Mouse (Mus musculus): ENCODE data around the gene Hist1h2aa. TPM values are rescaled to one million over a fixed set of nuclear protein-coding genes. Genes with fewer than 3 reads are reported as not detected.
A peak's percentile ranks its signal among the peaks of the same experiment; 100 is the strongest.

Hist1h2aa gene
- polyA plus RNA-seq, 1 experiment from 2014 or later, result not detected

DNA sequence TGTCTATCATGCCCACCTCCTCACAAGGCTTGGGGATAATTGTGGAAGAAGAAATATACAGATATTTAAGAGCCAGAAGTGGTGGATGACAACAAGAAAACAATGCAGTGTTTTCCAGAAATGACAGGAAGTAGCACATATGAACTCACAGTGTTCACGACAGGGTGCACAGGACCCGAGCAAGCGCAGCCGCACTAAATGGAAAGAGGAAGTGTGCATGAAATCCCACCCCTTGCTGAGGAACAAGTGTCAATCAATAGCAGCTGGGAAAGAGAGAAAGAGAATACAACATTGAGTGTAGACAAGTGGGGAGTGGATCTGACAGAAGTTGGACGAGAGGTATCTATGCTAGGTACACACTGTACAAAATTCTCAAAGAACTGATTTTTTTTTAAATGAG lies 22.9 kb upstream of the Hist1h2aa start:
- no peak overlapping the region for H3K4me3 ChIP-seq (ENCODE audit: low read depth, low read length)
- no peaks in the 10 kb centered on the region for H3K4me1 ChIP-seq (ENCODE audit: control insufficient read depth, insufficient read depth, low read length)
- no peak overlapping the region for H3K4me2 ChIP-seq (ENCODE audit: low read length)
- H3K27me3 ChIP-seq (replicated peaks; ENCODE audit: control insufficient read depth, insufficient read depth, low read length), result no peaks in the 10 kb centered on the region
- ATAC-seq (no peak), DNase-seq (ENCODE audit: low spot score) (no peak)
- no peaks in the 10 kb centered on the region for H3K36me3 ChIP-seq (ENCODE audit: control insufficient read depth, insufficient read depth, low read length)
- no peak overlapping the region for H3K27ac ChIP-seq (ENCODE audit: low read depth, low read length)
- H3K9me3 ChIP-seq (replicated peaks; ENCODE audit: control insufficient read depth, low read length), result no peaks in the 10 kb centered on the region
- H3K9ac ChIP-seq (ENCODE audit: low read length), result no peak overlapping the region
- 92% methylated on average over 5 of the region's 5 CpGs for WGBS

DNA sequence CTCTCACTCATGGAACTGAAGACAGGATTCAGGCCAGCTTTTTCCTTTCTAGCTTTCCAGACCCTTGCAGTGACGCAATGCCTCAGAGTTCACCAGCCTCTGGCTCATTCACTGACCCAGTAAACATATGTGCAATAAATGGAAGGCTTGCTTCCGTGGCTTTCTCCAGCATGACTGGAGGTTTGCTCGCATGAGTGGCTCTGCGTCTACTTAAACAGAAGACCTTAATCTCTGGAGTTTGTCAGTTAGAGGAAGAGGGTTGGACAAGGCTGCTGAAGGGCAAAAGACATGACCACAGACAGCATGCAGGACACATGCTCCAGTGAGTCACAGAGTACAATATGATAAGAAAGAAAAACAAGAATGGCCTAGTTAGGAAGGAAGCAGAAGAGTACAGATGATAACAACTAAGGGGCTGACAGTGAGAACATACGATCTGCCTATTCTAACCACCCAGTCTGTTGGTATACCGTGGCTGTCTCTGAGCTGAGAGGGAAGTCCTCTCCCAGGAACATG lies 20.4 kb upstream of the Hist1h2aa start:
- H3K4me2 ChIP-seq (ENCODE audit: low read length), result no peak overlapping the region
- ATAC-seq (no peak), DNase-seq (ENCODE audit: low spot score) (no peak)
- H3K4me1 ChIP-seq (ENCODE audit: control insufficient read depth, insufficient read depth, low read length), result no peaks in the 10 kb centered on the region
- WGBS, result 59% methylated on average over 6 of the region's 6 CpGs
- no peaks in the 10 kb centered on the region for H3K27me3 ChIP-seq (replicated peaks; ENCODE audit: control insufficient read depth, insufficient read depth, low read length)
- no peaks in the 10 kb centered on the region for H3K9me3 ChIP-seq (replicated peaks; ENCODE audit: control insufficient read depth, low read length)
- H3K9ac ChIP-seq (ENCODE audit: low read length), result no peak overlapping the region
- H3K27ac ChIP-seq (ENCODE audit: low read depth, low read length), result no peak overlapping the region
- H3K36me3 ChIP-seq (ENCODE audit: control insufficient read depth, insufficient read depth, low read length), result no peaks in the 10 kb centered on the region
- no peak overlapping the region for H3K4me3 ChIP-seq (ENCODE audit: low read depth, low read length)

DNA sequence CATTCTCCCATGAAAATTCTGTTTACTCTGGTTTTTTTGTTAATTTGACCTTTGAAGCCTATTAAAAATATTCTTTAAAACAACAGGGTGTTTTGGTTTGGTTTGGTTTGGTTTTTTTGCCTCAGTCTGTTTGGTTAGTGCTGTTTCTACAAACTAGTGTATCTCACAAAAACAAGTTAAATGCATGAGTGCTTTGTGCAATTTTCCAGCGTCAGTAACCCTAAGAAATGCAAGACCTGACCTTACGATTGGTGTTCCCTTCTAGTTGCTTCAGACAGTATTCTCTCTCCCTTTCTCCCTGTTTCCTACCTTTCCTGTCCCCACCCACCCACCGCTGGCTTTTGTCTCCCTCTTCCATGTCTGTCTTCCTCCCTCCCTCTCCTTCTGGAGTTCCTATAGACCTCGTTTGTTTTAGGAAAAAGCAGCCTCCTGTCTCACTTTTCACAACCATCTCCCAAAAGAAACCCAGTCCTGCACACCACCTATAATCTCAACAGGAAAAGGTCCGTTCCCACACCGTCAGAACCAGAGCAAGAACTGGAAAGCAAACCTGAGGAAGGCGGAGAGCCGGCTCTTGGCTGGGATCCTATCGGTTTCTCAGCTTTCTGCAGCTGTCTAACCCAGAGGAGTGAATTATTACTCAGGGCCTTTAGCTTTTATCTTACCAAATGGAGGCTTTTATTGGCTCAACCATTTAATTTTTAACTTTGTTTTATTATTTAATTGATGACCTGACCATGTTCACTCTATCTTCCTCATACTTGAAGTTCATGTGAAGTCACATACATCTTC lies 19.7 kb upstream of the Hist1h2aa start, which contains the start of gene Slc17a4:
Gene Slc17a4, minus strand, starts transcription at position 634 of the 792 bp plus-strand sequence.
- Histone ChIP-seq H3K36me3 (ENCODE audit: control insufficient read depth, insufficient read depth, low read length) (no peaks in the 10 kb centered on the region), H3K27me3 (replicated peaks; ENCODE audit: control insufficient read depth, insufficient read depth, low read length) (no peaks in the 10 kb centered on the region), H3K9ac (ENCODE audit: low read length) (no peak within 1 kb of the TSS), H3K4me3 (ENCODE audit: low read depth, low read length) (no peak within 1 kb of the TSS), H3K4me2 (ENCODE audit: low read length) (no peak within 1 kb of the TSS), H3K9me3 (replicated peaks; ENCODE audit: control insufficient read depth, low read length) (no peaks in the 10 kb centered on the region), H3K4me1 (ENCODE audit: control insufficient read depth, insufficient read depth, low read length) (no peaks in the 10 kb centered on the region), H3K27ac (ENCODE audit: low read depth, low read length) (no peak within 1 kb of the TSS)
- 74% methylated on average over 9 of the region's 9 CpGs for WGBS
- DNase-seq (ENCODE audit: low spot score) (no peak), ATAC-seq (no peak)

DNA sequence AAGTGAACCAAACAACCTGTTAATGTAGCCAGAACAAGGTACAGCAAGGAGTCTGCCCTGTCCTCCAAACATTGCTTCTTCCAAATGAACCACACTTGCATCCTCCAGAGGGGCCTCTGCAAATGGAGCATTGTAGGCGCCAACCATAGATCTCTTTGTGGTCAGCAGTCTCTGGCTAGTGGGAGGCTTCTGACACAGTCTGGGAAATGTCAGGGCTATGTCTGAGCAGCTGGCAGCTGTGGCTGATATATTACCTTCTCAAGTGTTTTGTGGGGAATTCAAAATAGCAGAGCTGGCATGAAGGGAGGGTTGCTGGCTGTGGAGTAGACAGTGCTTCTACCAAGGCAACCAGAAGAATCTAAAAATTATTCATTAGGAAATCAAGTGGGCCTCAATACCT lies 18.1 kb upstream of the Hist1h2aa start:
- ATAC-seq, result no peak
- H3K4me2 ChIP-seq (ENCODE audit: low read length), result no peak overlapping the region
- H3K9me3 ChIP-seq (replicated peaks; ENCODE audit: control insufficient read depth, low read length), result no peaks in the 10 kb centered on the region
- DNase-seq (ENCODE audit: low spot score), result no peak
- 92% methylated on average over 1 of the region's 1 CpGs for WGBS
- no peaks in the 10 kb centered on the region for H3K4me1 ChIP-seq (ENCODE audit: control insufficient read depth, insufficient read depth, low read length)
- H3K27ac ChIP-seq (ENCODE audit: low read depth, low read length), result no peak overlapping the region
- no peak overlapping the region for H3K4me3 ChIP-seq (ENCODE audit: low read depth, low read length)
- no peak overlapping the region for H3K9ac ChIP-seq (ENCODE audit: low read length)
- H3K36me3 ChIP-seq (ENCODE audit: control insufficient read depth, insufficient read depth, low read length), result no peaks in the 10 kb centered on the region
- no peaks in the 10 kb centered on the region for H3K27me3 ChIP-seq (replicated peaks; ENCODE audit: control insufficient read depth, insufficient read depth, low read length)

DNA sequence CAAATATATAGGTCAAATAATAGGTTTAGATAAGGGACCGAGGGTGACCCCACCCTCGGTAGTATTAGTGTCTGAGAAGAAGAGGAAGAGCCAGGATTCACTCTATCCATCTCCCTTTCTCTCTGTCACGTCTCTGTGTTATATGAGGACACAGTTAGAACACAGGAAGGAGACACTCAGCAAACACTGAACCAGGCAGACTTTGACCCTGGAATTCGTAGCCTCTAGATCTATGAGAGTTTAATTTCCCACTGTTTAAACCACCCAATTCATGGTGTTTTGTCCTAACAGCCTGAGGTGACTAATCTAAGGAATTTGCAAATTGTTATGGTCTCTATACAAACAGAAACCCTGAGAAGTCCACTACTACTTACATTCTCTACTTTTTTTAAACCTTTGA lies 16.6 kb upstream of the Hist1h2aa start:
- Histone ChIP-seq H3K27ac (ENCODE audit: low read depth, low read length) (no peak overlapping the region), H3K36me3 (ENCODE audit: control insufficient read depth, insufficient read depth, low read length) (no peaks in the 10 kb centered on the region), H3K4me1 (ENCODE audit: control insufficient read depth, insufficient read depth, low read length) (no peaks in the 10 kb centered on the region), H3K9ac (ENCODE audit: low read length) (no peak overlapping the region), H3K4me3 (ENCODE audit: low read depth, low read length) (no peak overlapping the region), H3K27me3 (replicated peaks; ENCODE audit: control insufficient read depth, insufficient read depth, low read length) (no peaks in the 10 kb centered on the region), H3K4me2 (ENCODE audit: low read length) (no peak overlapping the region), H3K9me3 (replicated peaks; ENCODE audit: control insufficient read depth, low read length) (no peaks in the 10 kb centered on the region)
- ATAC-seq (no peak), DNase-seq (ENCODE audit: low spot score) (no peak)
- 90% methylated on average over 4 of the region's 4 CpGs for WGBS

DNA sequence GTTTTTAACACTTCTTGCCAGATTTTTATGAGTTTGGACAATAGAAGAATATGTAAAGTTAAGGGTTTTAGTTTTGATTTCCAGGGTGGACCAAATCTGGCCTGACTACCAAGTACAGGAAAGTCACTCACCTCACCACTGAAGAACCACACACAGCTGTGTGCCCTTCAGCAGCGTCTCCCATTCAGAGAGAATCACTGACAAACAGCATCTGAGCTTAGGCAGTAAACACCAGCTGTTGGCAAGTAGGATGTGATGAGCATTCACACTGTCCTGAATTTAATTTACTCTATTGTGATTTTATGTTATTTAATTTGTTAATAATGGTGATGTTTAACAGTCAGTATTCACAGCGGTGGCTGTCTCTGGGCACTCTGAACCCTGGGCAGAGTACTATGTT lies 8.5 kb upstream of the Hist1h2aa start:
- peak; percentile 22 for DNase-seq (ENCODE audit: low spot score)
- H3K4me1 ChIP-seq (ENCODE audit: control insufficient read depth, insufficient read depth, low read length), result no peaks in the 10 kb centered on the region
- no peaks in the 10 kb centered on the region for H3K9me3 ChIP-seq (replicated peaks; ENCODE audit: control insufficient read depth, low read length)
- no peak for ATAC-seq
- no peak overlapping the region for H3K4me3 ChIP-seq (ENCODE audit: low read depth, low read length)
- H3K27me3 ChIP-seq (replicated peaks; ENCODE audit: control insufficient read depth, insufficient read depth, low read length), result no peaks in the 10 kb centered on the region
- no peak overlapping the region for H3K4me2 ChIP-seq (ENCODE audit: low read length)
- H3K9ac ChIP-seq (ENCODE audit: low read length), result no peak overlapping the region
- no peaks in the 10 kb centered on the region for H3K36me3 ChIP-seq (ENCODE audit: control insufficient read depth, insufficient read depth, low read length)
- H3K27ac ChIP-seq (ENCODE audit: low read depth, low read length), result no peak overlapping the region
- 72% methylated on average over 2 of the region's 2 CpGs for WGBS

DNA sequence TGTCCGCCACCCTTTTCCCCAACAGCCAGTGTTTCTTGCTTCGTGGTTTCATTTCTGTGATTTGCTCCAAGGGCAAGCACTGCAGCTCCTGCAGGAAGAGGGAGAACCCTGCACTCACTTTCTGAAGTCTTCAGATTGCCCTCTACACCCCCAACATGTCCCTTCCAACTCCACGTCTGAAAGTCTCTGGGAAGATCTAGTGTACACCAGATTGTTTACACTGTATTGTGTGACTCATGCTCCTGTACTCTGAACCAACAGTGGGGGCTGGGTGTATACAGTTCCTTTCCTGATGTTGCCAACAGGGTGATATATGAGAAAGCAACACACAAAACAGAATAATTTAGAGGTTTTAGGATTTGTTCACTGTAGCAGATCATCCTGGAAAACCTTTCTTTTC lies 5.6 kb upstream of the Hist1h2aa start:
- H3K4me2 ChIP-seq (ENCODE audit: low read length), result no peak overlapping the region
- no peaks in the 10 kb centered on the region for H3K9me3 ChIP-seq (replicated peaks; ENCODE audit: control insufficient read depth, low read length)
- H3K9ac ChIP-seq (ENCODE audit: low read length), result no peak overlapping the region
- DNase-seq (ENCODE audit: low spot score) (no peak), ATAC-seq (no peak)
- WGBS, result 82% methylated on average over 3 of the region's 3 CpGs
- H3K27me3 ChIP-seq (replicated peaks; ENCODE audit: control insufficient read depth, insufficient read depth, low read length), result no peaks in the 10 kb centered on the region
- no peak overlapping the region for H3K4me3 ChIP-seq (ENCODE audit: low read depth, low read length)
- H3K27ac ChIP-seq (ENCODE audit: low read depth, low read length), result no peak overlapping the region
- no peaks in the 10 kb centered on the region for H3K36me3 ChIP-seq (ENCODE audit: control insufficient read depth, insufficient read depth, low read length)
- H3K4me1 ChIP-seq (ENCODE audit: control insufficient read depth, insufficient read depth, low read length), result no peaks in the 10 kb centered on the region

DNA sequence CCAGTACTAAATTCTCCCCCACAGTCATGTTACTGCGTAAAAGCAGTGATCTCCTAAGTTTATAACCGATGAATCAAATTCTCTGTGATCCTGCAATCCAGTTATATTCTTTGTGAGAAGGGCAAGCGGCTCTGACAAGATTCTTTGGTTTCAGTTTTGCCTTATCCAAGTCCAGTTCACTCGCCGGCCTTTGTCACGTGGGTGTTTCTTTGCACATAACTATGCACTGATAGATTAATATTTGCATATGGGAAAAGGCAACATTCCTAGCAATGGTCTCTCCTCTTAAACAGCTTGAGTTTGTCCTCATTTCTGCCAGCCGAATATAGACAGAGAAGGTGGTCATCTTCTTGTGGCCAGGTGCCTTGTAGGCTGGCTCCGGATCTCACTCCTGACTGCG lies 3.8 kb upstream of the Hist1h2aa start:
- no peaks in the 10 kb centered on the region for H3K4me1 ChIP-seq (ENCODE audit: control insufficient read depth, insufficient read depth, low read length)
- no peak overlapping the region for H3K9ac ChIP-seq (ENCODE audit: low read length)
- ATAC-seq (no peak), DNase-seq (ENCODE audit: low spot score) (no peak)
- H3K9me3 ChIP-seq (replicated peaks; ENCODE audit: control insufficient read depth, low read length), result no peaks in the 10 kb centered on the region
- 94% methylated on average over 9 of the region's 9 CpGs for WGBS
- H3K36me3 ChIP-seq (ENCODE audit: control insufficient read depth, insufficient read depth, low read length), result no peaks in the 10 kb centered on the region
- no peak overlapping the region for H3K27ac ChIP-seq (ENCODE audit: low read depth, low read length)
- H3K4me2 ChIP-seq (ENCODE audit: low read length), result no peak overlapping the region
- H3K4me3 ChIP-seq (ENCODE audit: low read depth, low read length), result no peak overlapping the region
- no peaks in the 10 kb centered on the region for H3K27me3 ChIP-seq (replicated peaks; ENCODE audit: control insufficient read depth, insufficient read depth, low read length)

DNA sequence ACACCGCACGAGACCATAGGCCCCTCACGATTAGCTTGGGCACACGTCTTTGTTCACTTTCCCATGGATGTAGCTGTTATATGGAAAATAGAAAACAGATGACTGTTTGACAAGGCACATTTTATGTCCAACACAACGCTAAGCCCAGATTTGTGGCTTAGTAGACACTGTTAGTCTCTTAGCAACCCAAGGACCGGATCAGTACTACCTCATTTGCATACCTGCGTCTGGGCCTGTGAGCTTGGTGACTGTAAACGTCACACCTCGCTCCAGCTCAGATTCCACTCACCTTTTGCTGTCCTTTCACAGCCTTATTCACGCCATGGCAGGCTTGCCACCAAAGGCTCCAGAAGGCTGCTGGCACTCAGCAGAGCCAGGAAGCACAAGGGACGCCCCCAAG lies 3.4 kb upstream of the Hist1h2aa start:
- WGBS, result 78% methylated on average over 11 of the region's 11 CpGs
- H3K27me3 ChIP-seq (replicated peaks; ENCODE audit: control insufficient read depth, insufficient read depth, low read length), result no peaks in the 10 kb centered on the region
- H3K4me3 ChIP-seq (ENCODE audit: low read depth, low read length), result no peak overlapping the region
- ATAC-seq (no peak), DNase-seq (ENCODE audit: low spot score) (no peak)
- H3K36me3 ChIP-seq (ENCODE audit: control insufficient read depth, insufficient read depth, low read length), result no peaks in the 10 kb centered on the region
- H3K9me3 ChIP-seq (replicated peaks; ENCODE audit: control insufficient read depth, low read length), result no peaks in the 10 kb centered on the region
- H3K27ac ChIP-seq (ENCODE audit: low read depth, low read length), result no peak overlapping the region
- H3K9ac ChIP-seq (ENCODE audit: low read length), result no peak overlapping the region
- H3K4me1 ChIP-seq (ENCODE audit: control insufficient read depth, insufficient read depth, low read length), result no peaks in the 10 kb centered on the region
- no peak overlapping the region for H3K4me2 ChIP-seq (ENCODE audit: low read length)

Data from forebrain, embryonic 14.5 days (tissue).